Mouse (Mus musculus): ENCODE data around the gene Ndufa13.

- TF ChIP-seq CTCF (IDR thresholded peaks at IDR 0.05; ENCODE audit: low read depth) (no peak), EP300 (optimal IDR thresholded peaks at IDR 0.05) (no peak)
Observed at GRCm38 (mm10) chr8:69918506-69918905, 16.1 kb upstream of the Ndufa13 start.

Data from stomach, postnatal 0 days (tissue).